Mouse (Mus musculus): Measurements from ENCODE around the gene Osgep.
A peak's percentile ranks its signal among the peaks of the same experiment; 100 is the strongest.
"Not testable (repeated sequence)": the region's sequence is repeated elsewhere in the genome, so short reads cannot be mapped to it uniquely, and the experiment has no call there.

Osgep gene

GRCm38 (mm10) chr14:50924281-50925064, at the start of gene Osgep, which contains the start of gene Apex1:
Gene Osgep (minus strand): TSS chr14:50924893.
Gene Apex1 (plus strand): TSS chr14:50924968.
- DNase-seq: peak; percentile 97 to 98

- peak in 1 of 2 experiments; percentile 25 for DNase-seq
These were observed 49.0 kb upstream of the Osgep start for GRCm38 (mm10) chr14:50973700-50974099.

GRCm38 (mm10) chr14:50973054-50973453, 48.4 kb upstream of the Osgep start:
- not testable (repeated sequence) for DNase-seq

GRCm38 (mm10) chr14:50970822-50971221, 46.1 kb upstream of the Osgep start:
- DNase-seq: no peak

GRCm38 (mm10) chr14:50969558-50970544, 45.2 kb upstream of the Osgep start:
- no peak for DNase-seq

- no peak for DNase-seq
These were observed 44.3 kb upstream of the Osgep start for GRCm38 (mm10) chr14:50969041-50969440.

- DNase-seq: no peak
These were observed 43.7 kb upstream of the Osgep start for GRCm38 (mm10) chr14:50968216-50968980.

- DNase-seq: not testable (repeated sequence)
These were observed 33.7 kb upstream of the Osgep start for GRCm38 (mm10) chr14:50958289-50958995.

GRCm38 (mm10) chr14:50957146-50957545, 32.5 kb upstream of the Osgep start:
- DNase-seq: not testable (repeated sequence)

- not testable (repeated sequence) for DNase-seq
These were observed 32.0 kb upstream of the Osgep start for GRCm38 (mm10) chr14:50956724-50957123.

GRCm38 (mm10) chr14:50955942-50956508, 31.3 kb upstream of the Osgep start, which contains the start of gene Pnp2:
Gene Pnp2 (plus strand): TSS chr14:50955992.
- peak; percentile 28 to 54 for DNase-seq

GRCm38 (mm10) chr14:50955487-50955886, 30.8 kb upstream of the Osgep start:
- DNase-seq: no peak

- DNase-seq: not testable (repeated sequence)
These were observed 20.8 kb upstream of the Osgep start for GRCm38 (mm10) chr14:50945526-50945925.

GRCm38 (mm10) chr14:50945081-50945480, 20.4 kb upstream of the Osgep start:
- DNase-seq: not testable (repeated sequence)

GRCm38 (mm10) chr14:50944668-50945033, 20.0 kb upstream of the Osgep start:
- not testable (repeated sequence) for DNase-seq

- DNase-seq: peak; percentile 95 to 96
These were observed 19.4 kb upstream of the Osgep start, which contains the start of gene Gm49342 for GRCm38 (mm10) chr14:50943932-50944667. Gene Gm49342 (plus strand): TSS chr14:50944517.

GRCm38 (mm10) chr14:50938940-50939339, 14.2 kb upstream of the Osgep start:
- no peak for DNase-seq

GRCm38 (mm10) chr14:50938119-50938908, 13.6 kb upstream of the Osgep start:
- DNase-seq: no peak

- no peak for DNase-seq
These were observed 12.0 kb upstream of the Osgep start for GRCm38 (mm10) chr14:50936649-50937048.
